Mouse (Mus musculus): ENCODE data around the gene Ccdc73. TPM values are rescaled to one million over a fixed set of nuclear protein-coding genes. Genes with fewer than 3 reads are reported as not detected.
"Not testable (repeated sequence)": the region's sequence is repeated elsewhere in the genome, so short reads cannot be mapped to it uniquely, and the experiment has no call there.

Ccdc73 gene
- polyA plus RNA-seq, 1 experiment from 2014 or later: 4.7 TPM

- H3K9me3 ChIP-seq (replicated peaks; ENCODE audit: control insufficient read depth, low read length); H3K9ac ChIP-seq (ENCODE audit: low read depth, low read length); H3K4me3 ChIP-seq (ENCODE audit: low read depth, low read length); H3K4me1 ChIP-seq (ENCODE audit: control insufficient read depth, insufficient read depth, low read length); H3K36me3 ChIP-seq (ENCODE audit: control insufficient read depth, insufficient read depth, low read length); ATAC-seq (replicated peaks; ENCODE audit: insufficient number of reproducible peaks, low FRiP score, low TSS enrichment); H3K27ac ChIP-seq (ENCODE audit: low read depth, low read length); H3K27me3 ChIP-seq (ENCODE audit: control insufficient read depth, insufficient read depth, low read length); H3K4me2 ChIP-seq: not testable (repeated sequence)
- WGBS (ENCODE audit: insufficient replicate concordance): 58% methylated on average over 12 of the region's 12 CpGs
Measured at GRCm38 (mm10) chr2:105025610-105026009, 158.0 kb downstream of the Ccdc73 start.

- Histone ChIP-seq H3K9me3 (replicated peaks; ENCODE audit: control insufficient read depth, low read length) (no peaks in the 10 kb centered on the region), H3K9ac (ENCODE audit: low read depth, low read length) (no peak overlapping the region), H3K36me3 (ENCODE audit: control insufficient read depth, insufficient read depth, low read length) (no peaks in the 10 kb centered on the region), H3K4me2 (no peak overlapping the region), H3K4me3 (ENCODE audit: low read depth, low read length) (no peak overlapping the region), H3K27me3 (ENCODE audit: control insufficient read depth, insufficient read depth, low read length) (no peaks in the 10 kb centered on the region), H3K27ac (ENCODE audit: low read depth, low read length) (no peak overlapping the region), H3K4me1 (ENCODE audit: control insufficient read depth, insufficient read depth, low read length) (peaks cover 4% of the 10 kb centered on the region; the same call in 1 of the 2 replicates)
- 53% methylated on average over 22 of the region's 22 CpGs for WGBS (ENCODE audit: insufficient replicate concordance)
- no peak for ATAC-seq (replicated peaks; ENCODE audit: insufficient number of reproducible peaks, low FRiP score, low TSS enrichment)
Measured at GRCm38 (mm10) chr2:105026950-105027695, 159.5 kb downstream of the Ccdc73 start.

- no peak overlapping the region for H3K4me2 ChIP-seq
- no peaks in the 10 kb centered on the region for H3K27me3 ChIP-seq (ENCODE audit: control insufficient read depth, insufficient read depth, low read length)
- no peak for ATAC-seq (replicated peaks; ENCODE audit: insufficient number of reproducible peaks, low FRiP score, low TSS enrichment)
- no peak overlapping the region for H3K4me3 ChIP-seq (ENCODE audit: low read depth, low read length)
- 63% methylated on average over 5 of the region's 5 CpGs for WGBS (ENCODE audit: insufficient replicate concordance)
- H3K4me1 ChIP-seq (ENCODE audit: control insufficient read depth, insufficient read depth, low read length): no peaks in the 10 kb centered on the region
- H3K9me3 ChIP-seq (replicated peaks; ENCODE audit: control insufficient read depth, low read length): no peaks in the 10 kb centered on the region
- no peaks in the 10 kb centered on the region for H3K36me3 ChIP-seq (ENCODE audit: control insufficient read depth, insufficient read depth, low read length)
- H3K27ac ChIP-seq (ENCODE audit: low read depth, low read length): no peak overlapping the region
- H3K9ac ChIP-seq (ENCODE audit: low read depth, low read length): no peak overlapping the region
Measured at GRCm38 (mm10) chr2:105028806-105029205, 161.2 kb downstream of the Ccdc73 start.

- ATAC-seq (replicated peaks; ENCODE audit: insufficient number of reproducible peaks, low FRiP score, low TSS enrichment): no peak
- 84% methylated on average over 5 of the region's 5 CpGs for WGBS (ENCODE audit: insufficient replicate concordance)
- no peaks in the 10 kb centered on the region for H3K36me3 ChIP-seq (ENCODE audit: control insufficient read depth, insufficient read depth, low read length)
Measured at GRCm38 (mm10) chr2:105030505-105030904, 162.9 kb downstream of the Ccdc73 start.

GRCm38 (mm10) chr2:105034084-105034483, 166.5 kb downstream of the Ccdc73 start:
- Histone ChIP-seq H3K36me3 (ENCODE audit: control insufficient read depth, insufficient read depth, low read length) (no peaks in the 10 kb centered on the region), H3K9me3 (replicated peaks; ENCODE audit: control insufficient read depth, low read length) (no peaks in the 10 kb centered on the region), H3K4me1 (ENCODE audit: control insufficient read depth, insufficient read depth, low read length) (no peaks in the 10 kb centered on the region), H3K27ac (ENCODE audit: low read depth, low read length) (no peak overlapping the region), H3K4me3 (ENCODE audit: low read depth, low read length) (no peak overlapping the region), H3K9ac (ENCODE audit: low read depth, low read length) (no peak overlapping the region), H3K4me2 (no peak overlapping the region), H3K27me3 (ENCODE audit: control insufficient read depth, insufficient read depth, low read length) (no peaks in the 10 kb centered on the region)
- WGBS (ENCODE audit: insufficient replicate concordance): 80% methylated on average over 3 of the region's 3 CpGs
- ATAC-seq (replicated peaks; ENCODE audit: insufficient number of reproducible peaks, low FRiP score, low TSS enrichment): no peak

More at GRCm38 (mm10) chr2:105030505-105030904, 162.9 kb downstream of the Ccdc73 start:
- Histone ChIP-seq H3K4me3 (ENCODE audit: low read depth, low read length) (no peak overlapping the region), H3K9ac (ENCODE audit: low read depth, low read length) (no peak overlapping the region), H3K9me3 (replicated peaks; ENCODE audit: control insufficient read depth, low read length) (no peaks in the 10 kb centered on the region), H3K4me2 (no peak overlapping the region), H3K27ac (ENCODE audit: low read depth, low read length) (no peak overlapping the region), H3K27me3 (ENCODE audit: control insufficient read depth, insufficient read depth, low read length) (no peaks in the 10 kb centered on the region), H3K4me1 (ENCODE audit: control insufficient read depth, insufficient read depth, low read length) (no peaks in the 10 kb centered on the region)

GRCm38 (mm10) chr2:105035985-105036384, 168.4 kb downstream of the Ccdc73 start:
- WGBS (ENCODE audit: insufficient replicate concordance): 53% methylated on average over 11 of the region's 11 CpGs
- no peaks in the 10 kb centered on the region for H3K9me3 ChIP-seq (replicated peaks; ENCODE audit: control insufficient read depth, low read length)
- H3K36me3 ChIP-seq (ENCODE audit: control insufficient read depth, insufficient read depth, low read length): no peaks in the 10 kb centered on the region
- ATAC-seq (replicated peaks; ENCODE audit: insufficient number of reproducible peaks, low FRiP score, low TSS enrichment): no peak; the same call in 1 of the 2 replicates
- H3K27me3 ChIP-seq (ENCODE audit: control insufficient read depth, insufficient read depth, low read length): no peaks in the 10 kb centered on the region
- no peak overlapping the region for H3K27ac ChIP-seq (ENCODE audit: low read depth, low read length)
- no peak overlapping the region for H3K4me2 ChIP-seq
- H3K4me3 ChIP-seq (ENCODE audit: low read depth, low read length): no peak overlapping the region
- H3K9ac ChIP-seq (ENCODE audit: low read depth, low read length): no peak overlapping the region
- H3K4me1 ChIP-seq (ENCODE audit: control insufficient read depth, insufficient read depth, low read length): no peaks in the 10 kb centered on the region

- H3K36me3 ChIP-seq (ENCODE audit: control insufficient read depth, insufficient read depth, low read length): no peaks in the 10 kb centered on the region
- 78% methylated on average over 11 of the region's 11 CpGs for WGBS (ENCODE audit: insufficient replicate concordance)
- H3K4me1 ChIP-seq (ENCODE audit: control insufficient read depth, insufficient read depth, low read length): no peaks in the 10 kb centered on the region
- ATAC-seq (replicated peaks; ENCODE audit: insufficient number of reproducible peaks, low FRiP score, low TSS enrichment): no peak
- H3K9ac ChIP-seq (ENCODE audit: low read depth, low read length): no peak overlapping the region
- no peaks in the 10 kb centered on the region for H3K9me3 ChIP-seq (replicated peaks; ENCODE audit: control insufficient read depth, low read length)
- H3K27me3 ChIP-seq (ENCODE audit: control insufficient read depth, insufficient read depth, low read length): no peaks in the 10 kb centered on the region
- H3K27ac ChIP-seq (ENCODE audit: low read depth, low read length): no peak overlapping the region
- no peak overlapping the region for H3K4me2 ChIP-seq
- H3K4me3 ChIP-seq (ENCODE audit: low read depth, low read length): no peak overlapping the region
Measured at GRCm38 (mm10) chr2:105036401-105037070, 168.9 kb downstream of the Ccdc73 start.

- H3K27ac ChIP-seq (ENCODE audit: low read depth, low read length): no peak overlapping the region
- H3K9me3 ChIP-seq (replicated peaks; ENCODE audit: control insufficient read depth, low read length): no peaks in the 10 kb centered on the region
- WGBS (ENCODE audit: insufficient replicate concordance): 76% methylated on average over 7 of the region's 7 CpGs
- H3K4me1 ChIP-seq (ENCODE audit: control insufficient read depth, insufficient read depth, low read length): no peaks in the 10 kb centered on the region
- H3K9ac ChIP-seq (ENCODE audit: low read depth, low read length): no peak overlapping the region
- no peaks in the 10 kb centered on the region for H3K27me3 ChIP-seq (ENCODE audit: control insufficient read depth, insufficient read depth, low read length)
- no peak overlapping the region for H3K4me3 ChIP-seq (ENCODE audit: low read depth, low read length)
- H3K4me2 ChIP-seq: no peak overlapping the region
- H3K36me3 ChIP-seq (ENCODE audit: control insufficient read depth, insufficient read depth, low read length): no peaks in the 10 kb centered on the region
- no peak for ATAC-seq (replicated peaks; ENCODE audit: insufficient number of reproducible peaks, low FRiP score, low TSS enrichment)
Measured at GRCm38 (mm10) chr2:105037956-105038569, 170.5 kb downstream of the Ccdc73 start.

Measured in heart, embryonic 11.5 days (tissue).